Mouse (Mus musculus): Measurements from ENCODE around the gene Pik3cg. TPM values are rescaled to one million over a fixed set of nuclear protein-coding genes. Genes with fewer than 3 reads are reported as not detected.
A peak's percentile ranks its signal among the peaks of the same experiment; 100 is the strongest.

The Pik3cg gene
- polyA plus RNA-seq, 1 experiment, result 0.72 TPM

DNA sequence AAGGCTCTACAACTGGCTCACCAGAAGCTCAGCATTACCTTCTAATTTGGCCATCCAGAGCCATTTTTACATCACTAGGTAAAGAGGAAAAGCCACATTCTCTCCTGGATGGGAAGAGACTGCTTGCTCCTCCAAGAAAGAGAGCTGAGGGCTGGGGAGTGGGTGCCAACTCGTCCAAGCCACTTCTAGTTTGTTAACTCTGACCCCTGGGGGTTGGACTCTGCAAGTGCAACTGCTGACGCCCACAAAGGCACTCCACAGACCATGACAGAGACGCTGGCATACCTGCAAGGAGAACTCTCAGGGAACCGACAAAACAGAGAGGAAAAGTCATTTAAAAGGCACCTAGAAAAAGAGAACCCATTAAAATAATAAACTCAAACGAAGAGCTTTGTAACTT is 63.9 kb downstream of the Pik3cg start:
- TF ChIP-seq POLR2A (IDR thresholded peaks at IDR 0.05; ENCODE audit: control insufficient read depth, low read depth, low read length), result no peak
- peak; percentile 63; the same call in 1 of the 2 replicates for TF ChIP-seq CTCF (IDR thresholded peaks at IDR 0.05; ENCODE audit: control insufficient read depth, insufficient read depth, insufficient replicate concordance, low read depth, low read length)
- H3K4me3 ChIP-seq (ENCODE audit: control insufficient read depth, low read depth, low read length), result no peak overlapping the region

DNA sequence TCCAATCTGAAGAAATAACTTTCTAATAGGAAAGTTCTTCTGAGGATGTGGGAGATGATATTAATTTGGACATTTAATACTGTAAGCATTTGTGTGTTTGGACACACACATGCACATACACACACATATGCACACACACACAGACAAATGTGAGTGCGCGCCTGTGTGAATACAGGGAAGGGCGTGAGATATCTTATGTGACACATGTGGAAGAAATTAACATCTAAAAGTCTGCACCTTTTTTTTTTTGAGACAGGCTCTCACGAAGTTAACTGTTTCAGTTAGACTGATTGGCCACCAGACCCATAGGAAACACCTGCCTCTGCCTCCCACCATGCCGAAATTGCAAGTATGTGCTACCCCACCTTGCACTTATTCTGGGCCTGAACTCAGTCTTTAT is 64.7 kb downstream of the Pik3cg start:
- no peaks in the 10 kb centered on the region for H3K27me3 ChIP-seq (ENCODE audit: control insufficient read depth, insufficient read depth, low read length)
- H3K4me1 ChIP-seq (ENCODE audit: control insufficient read depth, insufficient read depth, low read length), result no peaks in the 10 kb centered on the region
- no peak overlapping the region for H3K27ac ChIP-seq (ENCODE audit: control insufficient read depth, insufficient read depth, low read depth, low read length)
- TF ChIP-seq POLR2A (IDR thresholded peaks at IDR 0.05; ENCODE audit: control insufficient read depth, low read depth, low read length) (no peak), CTCF (IDR thresholded peaks at IDR 0.05; ENCODE audit: control insufficient read depth, insufficient read depth, insufficient replicate concordance, low read depth, low read length) (no peak)
- no peaks in the 10 kb centered on the region for H3K36me3 ChIP-seq (ENCODE audit: control insufficient read depth, insufficient read depth, low read length)
- H3K4me3 ChIP-seq (ENCODE audit: control insufficient read depth, low read depth, low read length), result no peak overlapping the region

More for the DNA sequence above, 63.9 kb downstream of the Pik3cg start:
- Histone ChIP-seq H3K27ac (ENCODE audit: control insufficient read depth, insufficient read depth, low read depth, low read length) (no peak overlapping the region), H3K36me3 (ENCODE audit: control insufficient read depth, insufficient read depth, low read length) (no peaks in the 10 kb centered on the region), H3K4me1 (ENCODE audit: control insufficient read depth, insufficient read depth, low read length) (no peaks in the 10 kb centered on the region), H3K27me3 (ENCODE audit: control insufficient read depth, insufficient read depth, low read length) (no peaks in the 10 kb centered on the region)

DNA sequence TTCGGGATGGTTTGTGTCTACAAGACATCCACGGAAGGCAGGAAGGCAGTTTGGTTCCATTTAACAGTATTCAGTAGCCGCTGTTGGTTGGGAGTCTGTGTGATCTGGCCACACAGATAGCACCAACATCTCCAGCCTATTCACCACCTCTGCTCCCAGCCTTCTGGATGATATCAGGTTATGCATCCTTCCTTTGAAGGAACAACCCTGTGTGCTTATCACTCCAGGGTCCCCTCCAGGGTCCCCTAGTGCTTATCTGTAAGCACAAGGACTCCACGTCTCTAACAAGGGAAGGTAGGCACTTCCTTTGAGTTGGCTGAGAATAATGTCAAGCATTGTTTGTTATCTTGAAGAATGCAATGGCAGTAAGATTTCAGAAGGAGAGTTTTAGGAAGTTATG is 65.3 kb downstream of the Pik3cg start:
- TF ChIP-seq POLR2A (IDR thresholded peaks at IDR 0.05; ENCODE audit: control insufficient read depth, low read depth, low read length) (no peak), CTCF (IDR thresholded peaks at IDR 0.05; ENCODE audit: control insufficient read depth, insufficient read depth, insufficient replicate concordance, low read depth, low read length) (no peak)
- Histone ChIP-seq H3K36me3 (ENCODE audit: control insufficient read depth, insufficient read depth, low read length) (no peaks in the 10 kb centered on the region), H3K4me1 (ENCODE audit: control insufficient read depth, insufficient read depth, low read length) (no peaks in the 10 kb centered on the region), H3K4me3 (ENCODE audit: control insufficient read depth, low read depth, low read length) (no peak overlapping the region), H3K27me3 (ENCODE audit: control insufficient read depth, insufficient read depth, low read length) (no peaks in the 10 kb centered on the region), H3K27ac (ENCODE audit: control insufficient read depth, insufficient read depth, low read depth, low read length) (no peak overlapping the region)

DNA sequence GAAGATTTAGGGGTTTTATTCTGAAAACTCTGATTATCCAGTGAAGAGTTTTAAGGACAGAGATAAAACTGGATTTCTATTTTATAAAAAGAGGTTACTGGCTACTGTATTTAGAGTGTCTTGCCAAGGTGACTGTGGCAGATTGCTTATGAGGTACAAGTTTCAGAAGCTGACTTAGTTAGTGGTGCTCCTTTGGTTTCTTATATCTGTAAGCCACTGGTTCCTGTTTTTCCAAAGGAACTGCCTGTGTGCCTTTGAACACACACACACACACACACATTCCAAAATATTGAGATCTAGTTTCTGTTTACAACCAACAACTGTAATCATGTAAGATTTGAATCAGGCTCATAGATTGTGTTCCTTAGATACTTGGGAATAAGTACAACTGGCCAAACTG is 66.7 kb downstream of the Pik3cg start:
- Histone ChIP-seq H3K36me3 (ENCODE audit: control insufficient read depth, insufficient read depth, low read length) (no peaks in the 10 kb centered on the region), H3K4me1 (ENCODE audit: control insufficient read depth, insufficient read depth, low read length) (no peaks in the 10 kb centered on the region), H3K27me3 (ENCODE audit: control insufficient read depth, insufficient read depth, low read length) (no peaks in the 10 kb centered on the region), H3K27ac (ENCODE audit: control insufficient read depth, insufficient read depth, low read depth, low read length) (no peak overlapping the region), H3K4me3 (ENCODE audit: control insufficient read depth, low read depth, low read length) (no peak overlapping the region)
- TF ChIP-seq POLR2A (IDR thresholded peaks at IDR 0.05; ENCODE audit: control insufficient read depth, low read depth, low read length), result no peak

DNA sequence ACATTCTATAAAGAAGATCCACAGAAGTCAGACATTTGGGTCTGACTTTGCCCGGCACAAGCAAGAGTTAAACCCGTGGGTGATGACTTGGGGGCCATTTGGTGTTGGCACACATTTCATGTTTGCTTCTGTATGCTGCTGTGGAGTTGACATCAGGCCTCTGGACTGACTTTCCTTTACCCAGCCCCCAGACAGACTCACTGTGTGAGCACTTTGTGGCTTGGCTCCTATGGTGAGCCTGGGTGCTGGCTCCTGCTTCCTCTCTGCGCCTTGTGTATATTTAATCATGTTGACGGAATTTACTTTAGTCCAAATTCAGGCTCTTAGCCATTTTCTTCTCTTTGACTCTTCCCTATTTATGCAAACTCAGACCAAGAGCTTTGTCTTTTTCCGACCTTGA is 69.6 kb downstream of the Pik3cg start:
- TF ChIP-seq POLR2A (IDR thresholded peaks at IDR 0.05; ENCODE audit: control insufficient read depth, low read depth, low read length), result no peak
- no peak for TF ChIP-seq CTCF (IDR thresholded peaks at IDR 0.05; ENCODE audit: control insufficient read depth, insufficient read depth, insufficient replicate concordance, low read depth, low read length)
- H3K4me1 ChIP-seq (ENCODE audit: control insufficient read depth, insufficient read depth, low read length), result no peaks in the 10 kb centered on the region
- H3K36me3 ChIP-seq (ENCODE audit: control insufficient read depth, insufficient read depth, low read length), result no peaks in the 10 kb centered on the region
- H3K27me3 ChIP-seq (ENCODE audit: control insufficient read depth, insufficient read depth, low read length), result no peaks in the 10 kb centered on the region
- no peak overlapping the region for H3K4me3 ChIP-seq (ENCODE audit: control insufficient read depth, low read depth, low read length)
- H3K27ac ChIP-seq (ENCODE audit: control insufficient read depth, insufficient read depth, low read depth, low read length), result no peak overlapping the region

DNA sequence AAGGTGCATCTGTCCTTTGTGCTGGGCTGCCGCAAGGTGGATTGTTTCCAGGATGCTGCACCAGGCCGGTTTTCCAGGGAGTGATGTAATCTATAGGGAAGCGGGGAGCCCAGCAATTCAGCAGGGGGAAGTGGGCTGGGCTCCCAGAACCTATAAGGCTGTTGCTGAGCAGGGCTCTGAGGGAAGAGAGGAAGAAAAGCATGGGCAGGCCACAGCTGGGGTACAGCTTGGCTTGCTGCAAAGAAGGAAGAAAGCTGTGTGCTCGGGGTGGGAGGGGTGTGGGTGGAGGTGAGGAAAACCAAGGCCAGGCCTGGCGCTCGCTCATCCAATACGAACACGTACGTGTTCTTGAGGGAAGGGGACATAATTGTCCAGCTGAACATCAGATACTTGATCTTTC is 70.1 kb downstream of the Pik3cg start:
- H3K27ac ChIP-seq (ENCODE audit: control insufficient read depth, insufficient read depth, low read depth, low read length), result no peak overlapping the region
- no peaks in the 10 kb centered on the region for H3K27me3 ChIP-seq (ENCODE audit: control insufficient read depth, insufficient read depth, low read length)
- H3K36me3 ChIP-seq (ENCODE audit: control insufficient read depth, insufficient read depth, low read length), result no peaks in the 10 kb centered on the region
- H3K4me3 ChIP-seq (ENCODE audit: control insufficient read depth, low read depth, low read length), result no peak overlapping the region
- TF ChIP-seq POLR2A (IDR thresholded peaks at IDR 0.05; ENCODE audit: control insufficient read depth, low read depth, low read length) (no peak), CTCF (IDR thresholded peaks at IDR 0.05; ENCODE audit: control insufficient read depth, insufficient read depth, insufficient replicate concordance, low read depth, low read length) (no peak)
- H3K4me1 ChIP-seq (ENCODE audit: control insufficient read depth, insufficient read depth, low read length), result no peaks in the 10 kb centered on the region

DNA sequence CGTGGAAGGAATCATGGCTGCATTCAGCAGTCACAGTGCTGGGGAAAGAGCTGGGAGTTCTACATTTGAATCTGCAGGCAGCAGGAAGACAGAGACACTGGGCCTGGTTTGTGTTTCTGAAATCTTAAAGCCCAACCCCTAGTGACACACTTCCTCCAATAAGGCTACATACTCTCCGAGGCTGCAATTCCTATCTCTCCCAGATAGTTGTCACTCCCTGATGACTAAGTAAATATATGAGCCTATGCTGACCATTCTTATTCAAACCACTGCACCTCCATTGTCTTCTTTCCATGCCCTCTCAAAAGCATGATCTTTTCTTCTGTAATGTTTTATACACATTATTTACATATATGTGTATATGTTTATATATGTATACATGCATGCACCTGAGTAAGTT is 70.9 kb downstream of the Pik3cg start:
- Histone ChIP-seq H3K27ac (ENCODE audit: control insufficient read depth, insufficient read depth, low read depth, low read length) (no peak overlapping the region), H3K4me1 (ENCODE audit: control insufficient read depth, insufficient read depth, low read length) (no peaks in the 10 kb centered on the region), H3K36me3 (ENCODE audit: control insufficient read depth, insufficient read depth, low read length) (no peaks in the 10 kb centered on the region), H3K4me3 (ENCODE audit: control insufficient read depth, low read depth, low read length) (no peak overlapping the region), H3K27me3 (ENCODE audit: control insufficient read depth, insufficient read depth, low read length) (no peaks in the 10 kb centered on the region)
- TF ChIP-seq POLR2A (IDR thresholded peaks at IDR 0.05; ENCODE audit: control insufficient read depth, low read depth, low read length), result no peak
- no peak for TF ChIP-seq CTCF (IDR thresholded peaks at IDR 0.05; ENCODE audit: control insufficient read depth, insufficient read depth, insufficient replicate concordance, low read depth, low read length)

Measured in testis, adult 2 months (tissue).